Mouse (Mus musculus) midbrain, embryonic 13.5 days (tissue): ENCODE measurements around the gene Lgals12. TPM values are rescaled to one million over a fixed set of nuclear protein-coding genes. Genes with fewer than 3 reads are reported as not detected.

ENCODE experiments used
- ATAC-seq: fragments of 200-750 bp; cut with Nextera tagmentation; 2 replicates; pipeline ENCODE4 v1.8.0; 2017; ENCODE audit warnings: mild to moderate bottlenecking, moderate TSS enrichment, moderate library complexity
- H3K27ac ChIP-seq: fragments of 300-500 bp; sonication (generic); 2 replicates; pipeline ENCODE4 v1.5.1; 2015; ENCODE audit warnings: inconsistent platforms, mild to moderate bottlenecking, moderate library complexity
- H3K27me3 ChIP-seq: fragments of 300-500 bp; sonication (generic); 2 replicates; pipeline ENCODE4 v1.6.1; 2015; ENCODE audit warnings: mild to moderate bottlenecking, inconsistent platforms
- H3K36me3 ChIP-seq: fragments of 300-500 bp; sonication (generic); 2 replicates; pipeline ENCODE4 v1.6.1; 2015; ENCODE audit warnings: mild to moderate bottlenecking, inconsistent platforms
- H3K4me1 ChIP-seq: fragments of 300-500 bp; sonication (generic); replicated peaks from 2 replicates; pipeline ENCODE4 v1.6.1; 2015; ENCODE audit warnings: inconsistent platforms
- H3K4me2 ChIP-seq: fragments of 300-500 bp; sonication (generic); replicated peaks from 2 replicates; pipeline ENCODE4 v1.6.1; 2015; ENCODE audit warnings: moderate library complexity, mild to moderate bottlenecking, inconsistent platforms
- H3K4me3 ChIP-seq: fragments of 300-500 bp; sonication (generic); replicated peaks from 2 replicates; pipeline ENCODE4 v1.5.1; 2015; ENCODE audit warnings: mild to moderate bottlenecking, inconsistent platforms
- H3K9ac ChIP-seq: fragments of 300-500 bp; sonication (generic); replicated peaks from 2 replicates; pipeline ENCODE4 v1.6.1; 2015; ENCODE audit warnings: mild to moderate bottlenecking, inconsistent platforms
- H3K9me3 ChIP-seq: fragments of 300-500 bp; sonication (generic); 2 replicates; pipeline ENCODE4 v1.6.1; 2016; ENCODE audit warnings: mild to moderate bottlenecking, inconsistent platforms
- WGBS: fragments of 180-500 bp; shearing (Covaris S2); methylation state at CpG from one replicate; pipeline ENCODE4 v1.1.7; 2015; 5-methylcytosine and 5-hydroxymethylcytosine counted together
- polyA plus RNA-seq: library from polyadenylated mRNA; unstranded; fragments of >200 nt; fragmentation: Nextera tagmentation; extraction: Ambion mirVana; gene quantifications from 2 replicates; pipeline ENCODE4 v1.2.1, GENCODE M21; 2015

The Lgals12 gene
- polyA plus RNA-seq, 1 experiment from 2014 or later: 0.22 TPM

- Histone ChIP-seq H3K9me3 (no peaks in the 10 kb centered on the region), H3K27ac (no peak overlapping the region), H3K9ac (no peak overlapping the region), H3K4me1 (peaks cover 12% of the 10 kb centered on the region), H3K27me3 (peaks cover 12% of the 10 kb centered on the region), H3K4me3 (no peak overlapping the region), H3K4me2 (no peak overlapping the region), H3K36me3 (no peaks in the 10 kb centered on the region)
- ATAC-seq: no peak
- WGBS: 96% methylated on average over 1 of the region's 1 CpGs
Observed at GRCm38 (mm10) chr19:7556641-7557040, 50.4 kb downstream of the Lgals12 start.

DNA sequence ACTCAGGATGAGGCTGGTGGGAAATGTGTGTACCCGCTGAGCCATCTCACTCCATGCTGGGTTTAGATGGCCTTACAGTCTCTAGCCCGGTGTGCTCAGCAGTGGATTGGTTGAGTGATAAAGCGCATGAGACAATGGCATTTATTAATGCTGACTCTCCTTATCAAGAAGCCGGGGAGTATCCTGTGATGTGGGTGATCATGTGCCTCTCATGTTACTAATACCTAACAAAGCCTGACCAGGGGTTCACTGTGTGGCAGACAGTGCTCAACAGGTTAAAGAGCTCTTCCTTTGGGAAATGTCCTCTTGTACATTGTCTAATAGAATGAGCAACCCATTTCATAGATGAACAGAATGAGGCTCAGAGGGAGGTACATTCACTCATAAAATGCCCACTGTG, 52.1 kb downstream of the Lgals12 start:
- H3K36me3 ChIP-seq: no peaks in the 10 kb centered on the region
- no peak overlapping the region for H3K9ac ChIP-seq
- ATAC-seq: no peak
- no peak overlapping the region for H3K4me3 ChIP-seq
- no peaks in the 10 kb centered on the region for H3K9me3 ChIP-seq
- 71% methylated on average over 4 of the region's 4 CpGs for WGBS
- H3K27ac ChIP-seq: no peak overlapping the region
- H3K27me3 ChIP-seq: peaks cover 12% of the 10 kb centered on the region
- peaks cover 12% of the 10 kb centered on the region for H3K4me1 ChIP-seq
- no peak overlapping the region for H3K4me2 ChIP-seq

- H3K4me1 ChIP-seq: peaks cover 12% of the 10 kb centered on the region
- H3K27me3 ChIP-seq: peaks cover 11% of the 10 kb centered on the region
Observed at GRCm38 (mm10) chr19:7553441-7553840, 53.6 kb downstream of the Lgals12 start.

GRCm38 (mm10) chr19:7552301-7552673, 54.7 kb downstream of the Lgals12 start:
- Histone ChIP-seq H3K27ac (no peak overlapping the region), H3K36me3 (no peaks in the 10 kb centered on the region), H3K4me3 (no peak overlapping the region), H3K27me3 (no peaks in the 10 kb centered on the region), H3K9ac (no peak overlapping the region), H3K9me3 (no peaks in the 10 kb centered on the region), H3K4me2 (no peak overlapping the region), H3K4me1 (peaks cover 2% of the 10 kb centered on the region)
- WGBS: 85% methylated on average over 2 of the region's 2 CpGs
- ATAC-seq: no peak

More at GRCm38 (mm10) chr19:7553441-7553840, 53.6 kb downstream of the Lgals12 start:
- H3K36me3 ChIP-seq: no peaks in the 10 kb centered on the region
- no peak overlapping the region for H3K4me2 ChIP-seq
- ATAC-seq: no peak
- H3K27ac ChIP-seq: no peak overlapping the region
- H3K9me3 ChIP-seq: no peaks in the 10 kb centered on the region
- no peak overlapping the region for H3K4me3 ChIP-seq
- H3K9ac ChIP-seq: no peak overlapping the region

GRCm38 (mm10) chr19:7551550-7552300, 55.3 kb downstream of the Lgals12 start:
- Histone ChIP-seq H3K27me3 (no peaks in the 10 kb centered on the region), H3K9ac (no peak overlapping the region), H3K4me3 (no peak overlapping the region), H3K4me1 (no peaks in the 10 kb centered on the region), H3K9me3 (no peaks in the 10 kb centered on the region), H3K4me2 (no peak overlapping the region), H3K27ac (no peak overlapping the region), H3K36me3 (no peaks in the 10 kb centered on the region)
- ATAC-seq: no peak
- WGBS: 69% methylated on average over 4 of the region's 4 CpGs

DNA sequence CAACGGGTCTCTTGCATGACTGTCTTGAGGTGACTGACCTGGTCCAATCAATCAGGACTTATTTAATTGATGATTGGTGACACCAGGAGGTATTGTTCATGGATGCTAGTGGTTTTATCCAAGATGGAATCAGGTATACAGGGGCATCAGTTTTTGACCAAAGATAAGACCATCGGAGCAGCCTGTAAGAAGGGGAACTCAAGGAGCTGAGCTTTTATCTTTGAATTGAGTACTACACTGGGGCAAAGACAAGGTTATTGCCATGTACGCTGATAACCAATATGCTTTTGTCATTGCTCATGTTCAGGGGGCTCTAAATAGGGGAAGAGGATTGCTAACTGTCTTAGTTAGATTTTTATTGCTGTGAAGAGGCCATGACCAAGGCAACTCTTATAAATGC, 58.1 kb downstream of the Lgals12 start:
- ATAC-seq: no peak
- H3K36me3 ChIP-seq: no peaks in the 10 kb centered on the region
- no peaks in the 10 kb centered on the region for H3K27me3 ChIP-seq
- H3K4me2 ChIP-seq: no peak overlapping the region
- no peaks in the 10 kb centered on the region for H3K4me1 ChIP-seq
- H3K9ac ChIP-seq: no peak overlapping the region
- no peaks in the 10 kb centered on the region for H3K9me3 ChIP-seq
- no peak overlapping the region for H3K4me3 ChIP-seq
- H3K27ac ChIP-seq: no peak overlapping the region
- WGBS: 94% methylated on average over 3 of the region's 3 CpGs

Other genes with a start within 250 kb of the Lgals12 start
- 42.2 and 45.3 TPM in 2 replicates for gene Spindoc, start 224.2 kb downstream of the Lgals12 start, polyA plus RNA-seq
- 16.7 and 17.5 TPM in 2 replicates for gene 2700081O15Rik, start 189.6 kb downstream of the Lgals12 start, polyA plus RNA-seq
- gene Rtn3, start 123.9 kb downstream of the Lgals12 start, polyA plus RNA-seq: 557 and 566 TPM in 2 replicates
- 6.0 and 6.3 TPM in 2 replicates for gene Atl3, start 113.2 kb downstream of the Lgals12 start, polyA plus RNA-seq
- gene Pla2g16, start 49.7 kb downstream of the Lgals12 start, polyA plus RNA-seq: 1.3 and 2.6 TPM in 2 replicates
- not detected in 2 replicates for gene Hrasls5, start 5.3 kb upstream of the Lgals12 start, polyA plus RNA-seq
- not detected in 2 replicates for gene Slc22a19, start 104.1 kb upstream of the Lgals12 start, polyA plus RNA-seq
- gene Slc22a26, start 195.5 kb upstream of the Lgals12 start, polyA plus RNA-seq: not detected in 2 replicates